Mouse (Mus musculus) E14TG2a.4 (cell line): ENCODE measurements around the gene Abcf1.

ENCODE experiments used
- H3K27me3 ChIP-seq: 2 replicates; pipeline ENCODE4 v1.6.1; 2014; ENCODE audit warnings: low read length, control low read depth; ENCODE audit not compliant: insufficient read depth
- H3K36me3 ChIP-seq: 2 replicates; pipeline ENCODE4 v1.6.1; 2014; ENCODE audit warnings: low read length, control low read depth; ENCODE audit not compliant: insufficient read depth
- H3K4me1 ChIP-seq: replicated peaks from 2 replicates; pipeline ENCODE4 v1.6.1; 2014; ENCODE audit warnings: low read depth, low read length, control low read depth
- H3K4me3 ChIP-seq: replicated peaks from 2 replicates; pipeline ENCODE4 v1.5.1; 2014; ENCODE audit warnings: mild to moderate bottlenecking, low read length
- H3K9me3 ChIP-seq: 2 replicates; pipeline ENCODE4 v1.6.1; 2014; ENCODE audit warnings: low read length, control low read depth
- CTCF ChIP-seq: conservative IDR thresholded peaks from 2 replicates; pipeline ENCODE4 v1.5.1; 2014; ENCODE audit warnings: low read length
- NANOG ChIP-seq: IDR thresholded peaks from 2 replicates; pipeline ENCODE4 v1.6.1; 2014; ENCODE audit warnings: borderline replicate concordance, low read length, mixed read lengths
- POU5F1 ChIP-seq: IDR thresholded peaks from 2 replicates; pipeline ENCODE4 v1.6.1; 2014; ENCODE audit warnings: low read length, borderline replicate concordance

Abcf1 gene

DNA sequence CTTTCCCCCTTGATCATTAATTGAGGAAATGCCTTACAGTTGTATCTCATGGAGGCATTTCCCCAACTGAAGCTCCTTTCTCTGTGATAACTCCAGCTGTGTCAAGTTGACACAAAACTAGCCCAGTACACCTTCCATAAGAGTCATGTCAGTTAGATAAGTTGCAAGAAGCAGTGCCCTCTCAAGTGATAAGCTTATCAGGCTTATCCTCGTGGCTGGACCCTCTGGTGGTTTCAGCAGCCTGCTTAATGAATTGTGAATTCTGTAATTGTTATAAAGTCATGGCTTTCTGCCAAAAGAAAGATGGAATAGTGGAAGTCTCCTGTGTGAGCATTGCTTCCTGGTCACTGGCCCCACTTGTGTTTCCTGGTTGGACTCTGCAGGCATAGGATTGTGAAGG lies 42.1 kb downstream of the Abcf1 start:
- H3K36me3 ChIP-seq, result peaks cover 96% of the 10 kb centered on the region
- H3K4me1 ChIP-seq, result peaks cover 18% of the 10 kb centered on the region
- H3K4me3 ChIP-seq, result no peak overlapping the region
- H3K27me3 ChIP-seq, result no peaks in the 10 kb centered on the region
- TF ChIP-seq POU5F1 (no peak), CTCF (no peak), NANOG (no peak)
- H3K9me3 ChIP-seq, result no peaks in the 10 kb centered on the region

DNA sequence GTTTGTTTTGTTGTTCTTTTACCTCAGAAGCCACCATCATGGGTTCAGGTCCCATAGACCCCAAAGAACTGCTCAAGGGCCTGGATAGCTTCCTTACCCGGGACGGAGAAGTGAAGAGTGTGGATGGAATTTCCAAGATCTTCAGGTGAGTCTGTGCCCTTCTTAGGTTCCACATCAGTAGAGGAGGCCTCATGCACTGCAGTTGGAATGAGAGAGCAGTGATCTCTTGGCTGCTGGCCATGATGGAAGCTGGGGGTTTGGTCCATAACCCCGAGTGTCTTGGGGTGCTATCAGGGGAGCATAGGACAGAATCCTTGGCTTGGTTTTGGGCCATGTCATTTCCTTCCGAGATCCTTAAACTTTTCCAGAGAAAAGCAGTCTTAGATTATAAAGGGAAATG lies 46.3 kb downstream of the Abcf1 start:
- TF ChIP-seq NANOG (no peak), POU5F1 (no peak), CTCF (no peak)
- peaks cover 90% of the 10 kb centered on the region for H3K36me3 ChIP-seq

DNA sequence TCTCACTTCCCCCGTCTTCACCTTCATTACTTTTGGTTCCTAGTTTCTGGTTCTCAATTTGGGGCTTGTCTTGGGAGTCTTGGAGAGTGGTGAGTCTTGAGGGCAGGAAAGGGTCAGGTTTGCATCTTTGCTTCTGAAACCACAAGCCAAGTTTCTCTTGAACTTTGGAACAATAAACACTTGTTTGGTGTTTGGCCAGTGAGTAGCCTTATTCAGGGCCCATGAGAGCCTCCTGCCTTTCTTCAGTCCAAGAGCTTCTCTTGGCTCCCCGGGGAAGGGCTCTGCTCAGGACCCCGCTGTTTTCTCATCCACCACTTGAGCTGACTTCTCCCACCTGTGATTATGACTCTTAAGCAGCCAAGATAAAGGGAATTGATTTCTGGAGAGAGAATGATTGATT lies 47.0 kb downstream of the Abcf1 start:
- H3K4me3 ChIP-seq, result no peak overlapping the region
- no peak for TF ChIP-seq NANOG
- no peak for TF ChIP-seq POU5F1
- no peak for TF ChIP-seq CTCF
- no peaks in the 10 kb centered on the region for H3K9me3 ChIP-seq
- peaks cover 87% of the 10 kb centered on the region for H3K36me3 ChIP-seq
- H3K4me1 ChIP-seq, result peaks cover 47% of the 10 kb centered on the region
- H3K27me3 ChIP-seq, result no peaks in the 10 kb centered on the region

More for the DNA sequence above, 46.3 kb downstream of the Abcf1 start:
- H3K4me1 ChIP-seq, result peaks cover 50% of the 10 kb centered on the region
- no peaks in the 10 kb centered on the region for H3K9me3 ChIP-seq
- H3K27me3 ChIP-seq, result no peaks in the 10 kb centered on the region
- H3K4me3 ChIP-seq, result no peak overlapping the region

DNA sequence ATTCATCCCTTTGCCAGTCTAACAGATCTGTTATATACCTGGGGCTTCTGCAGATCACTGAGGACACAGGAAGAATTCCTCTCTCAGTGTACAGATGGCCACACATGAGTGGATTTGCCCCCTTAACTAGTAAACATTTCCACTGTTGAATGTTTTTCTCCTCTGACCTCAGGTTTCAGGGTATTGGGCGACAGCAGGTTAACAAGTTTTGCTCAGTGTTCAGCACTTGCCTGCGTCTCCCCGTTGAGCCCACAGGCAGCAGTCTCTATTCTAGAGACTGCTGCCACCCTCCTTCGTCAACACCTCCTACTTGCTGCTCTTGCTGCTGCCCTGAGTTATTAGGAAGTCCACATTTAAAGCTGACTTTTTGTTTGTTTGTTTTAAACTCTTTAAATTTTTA lies 47.9 kb downstream of the Abcf1 start:
- Histone ChIP-seq H3K9me3 (no peaks in the 10 kb centered on the region), H3K27me3 (no peaks in the 10 kb centered on the region), H3K36me3 (peaks cover 85% of the 10 kb centered on the region), H3K4me1 (peaks cover 47% of the 10 kb centered on the region), H3K4me3 (no peak overlapping the region)
- TF ChIP-seq CTCF (no peak), NANOG (no peak), POU5F1 (no peak)

DNA sequence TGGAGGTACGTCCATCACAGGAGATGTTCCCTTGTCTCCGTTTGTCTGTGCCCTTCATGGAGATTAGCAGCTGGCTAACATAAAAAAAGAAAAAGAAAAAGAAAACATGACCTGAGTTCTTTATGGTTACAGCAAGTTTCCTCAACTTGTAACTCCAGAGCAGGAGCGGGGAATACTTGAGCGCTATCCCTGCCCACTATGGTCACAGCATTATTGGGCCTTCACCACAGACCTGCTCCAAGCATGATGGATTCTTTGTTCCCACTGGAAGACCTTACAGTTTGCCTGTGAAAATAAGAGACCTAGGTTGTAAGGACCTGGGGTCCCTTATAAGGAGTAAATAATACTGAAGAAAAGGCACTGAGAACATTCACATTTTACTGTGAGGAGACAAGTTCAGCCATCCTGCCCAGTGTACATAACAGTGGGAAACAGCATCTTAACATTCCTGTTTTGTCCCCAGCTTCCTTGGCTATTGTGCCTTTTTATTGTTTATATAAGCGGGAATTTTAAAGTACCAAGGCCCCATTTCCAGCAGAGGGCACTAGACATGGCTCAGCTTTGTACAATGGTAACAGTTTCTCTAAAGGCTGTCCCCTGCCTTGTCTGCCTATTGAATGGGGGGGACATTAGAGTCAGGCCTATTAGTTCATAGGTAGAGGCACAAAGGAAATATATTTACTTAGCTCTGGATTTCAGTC lies 48.5 kb downstream of the Abcf1 start:
- TF ChIP-seq POU5F1 (no peak), NANOG (no peak), CTCF (peak; percentile 70)
- H3K36me3 ChIP-seq, result peaks cover 78% of the 10 kb centered on the region
- no peak overlapping the region for H3K4me3 ChIP-seq
- no peaks in the 10 kb centered on the region for H3K9me3 ChIP-seq
- H3K27me3 ChIP-seq, result no peaks in the 10 kb centered on the region
- peaks cover 42% of the 10 kb centered on the region for H3K4me1 ChIP-seq

DNA sequence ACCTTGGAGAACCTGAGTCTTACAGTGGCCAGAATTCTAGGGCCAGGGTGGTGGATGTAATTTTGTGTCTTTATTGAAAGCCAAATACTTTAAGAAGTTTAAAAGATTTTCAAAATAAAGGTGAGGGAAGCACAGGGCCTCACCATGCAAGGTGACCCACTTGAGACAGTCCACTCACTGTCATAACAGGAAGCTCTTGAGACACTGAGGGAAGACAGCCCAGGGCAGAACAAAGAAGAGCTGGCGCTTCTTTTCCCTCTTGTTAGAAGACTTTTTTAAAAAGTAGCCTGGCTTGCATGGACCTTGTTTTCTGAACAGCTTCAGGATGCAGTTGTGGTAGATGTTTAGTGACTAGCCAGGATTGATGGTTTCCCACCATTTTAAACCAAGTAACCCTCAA lies 49.2 kb downstream of the Abcf1 start:
- Histone ChIP-seq H3K27me3 (no peaks in the 10 kb centered on the region), H3K4me1 (peaks cover 42% of the 10 kb centered on the region), H3K36me3 (peaks cover 72% of the 10 kb centered on the region), H3K9me3 (no peaks in the 10 kb centered on the region), H3K4me3 (peak overlapping the region; percentile 99)
- TF ChIP-seq NANOG (no peak), POU5F1 (no peak), CTCF (no peak)

DNA sequence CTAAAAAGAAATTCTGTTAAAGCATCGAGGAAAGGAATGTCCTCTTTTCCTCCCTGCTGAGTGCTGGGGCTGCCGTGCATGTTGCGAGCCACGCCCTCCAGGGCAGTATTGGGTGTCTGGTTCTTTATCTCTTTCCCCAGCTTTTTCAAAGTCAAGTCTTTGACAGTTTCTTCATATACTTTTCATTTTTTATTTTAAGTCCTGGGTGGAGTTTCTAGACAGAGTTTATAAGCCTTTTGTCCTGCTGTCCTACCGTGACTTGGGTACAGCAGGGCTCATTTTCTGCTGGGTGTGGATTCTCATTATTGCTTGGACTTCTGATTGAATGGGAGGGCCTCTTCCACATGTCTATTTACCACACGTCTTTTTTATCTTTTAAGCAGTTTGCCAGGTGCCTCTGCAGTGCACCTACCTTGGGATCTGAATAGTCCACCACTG lies 49.7 kb downstream of the Abcf1 start:
- peaks cover 44% of the 10 kb centered on the region for H3K4me1 ChIP-seq
- peaks cover 69% of the 10 kb centered on the region for H3K36me3 ChIP-seq
- H3K27me3 ChIP-seq, result no peaks in the 10 kb centered on the region
- H3K4me3 ChIP-seq, result peak overlapping the region; percentile 99
- TF ChIP-seq POU5F1 (no peak), CTCF (no peak), NANOG (no peak)
- no peaks in the 10 kb centered on the region for H3K9me3 ChIP-seq

DNA sequence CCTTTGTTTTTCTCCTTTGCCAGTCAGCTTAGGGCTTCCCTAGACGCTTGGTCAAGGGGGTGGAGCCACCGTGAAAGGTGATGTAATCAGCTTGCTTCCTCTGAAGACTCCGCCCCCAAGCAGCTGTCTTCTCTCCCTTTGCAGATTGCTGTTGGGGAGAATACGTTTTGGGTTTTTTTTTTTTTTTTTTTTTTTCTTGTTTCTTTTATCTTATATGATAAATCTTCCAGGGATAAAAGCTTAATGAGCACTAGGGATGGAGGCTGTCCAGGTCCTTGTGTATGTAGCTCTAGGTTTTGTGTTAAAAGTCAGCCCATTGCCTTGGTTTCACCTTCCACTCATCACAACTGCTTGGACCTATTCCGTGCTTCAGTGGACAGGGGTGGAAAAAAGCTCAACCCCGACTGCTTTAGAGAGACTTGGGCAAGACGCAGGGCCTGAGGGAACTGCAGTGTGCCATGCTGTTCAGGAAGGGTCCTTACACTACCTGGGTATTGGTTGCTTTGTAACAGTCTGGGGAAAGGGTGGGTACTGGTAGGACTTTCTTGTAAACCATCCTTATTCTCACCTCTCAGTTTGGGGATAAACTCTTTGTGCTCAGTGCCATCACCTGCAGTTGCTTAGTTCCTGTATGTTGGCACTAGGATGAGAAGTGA lies 50.4 kb downstream of the Abcf1 start:
- H3K36me3 ChIP-seq, result peaks cover 69% of the 10 kb centered on the region
- H3K4me3 ChIP-seq, result peak overlapping the region; percentile 99
- TF ChIP-seq CTCF (no peak), NANOG (no peak), POU5F1 (no peak)
- peaks cover 50% of the 10 kb centered on the region for H3K4me1 ChIP-seq
- no peaks in the 10 kb centered on the region for H3K9me3 ChIP-seq
- no peaks in the 10 kb centered on the region for H3K27me3 ChIP-seq

DNA sequence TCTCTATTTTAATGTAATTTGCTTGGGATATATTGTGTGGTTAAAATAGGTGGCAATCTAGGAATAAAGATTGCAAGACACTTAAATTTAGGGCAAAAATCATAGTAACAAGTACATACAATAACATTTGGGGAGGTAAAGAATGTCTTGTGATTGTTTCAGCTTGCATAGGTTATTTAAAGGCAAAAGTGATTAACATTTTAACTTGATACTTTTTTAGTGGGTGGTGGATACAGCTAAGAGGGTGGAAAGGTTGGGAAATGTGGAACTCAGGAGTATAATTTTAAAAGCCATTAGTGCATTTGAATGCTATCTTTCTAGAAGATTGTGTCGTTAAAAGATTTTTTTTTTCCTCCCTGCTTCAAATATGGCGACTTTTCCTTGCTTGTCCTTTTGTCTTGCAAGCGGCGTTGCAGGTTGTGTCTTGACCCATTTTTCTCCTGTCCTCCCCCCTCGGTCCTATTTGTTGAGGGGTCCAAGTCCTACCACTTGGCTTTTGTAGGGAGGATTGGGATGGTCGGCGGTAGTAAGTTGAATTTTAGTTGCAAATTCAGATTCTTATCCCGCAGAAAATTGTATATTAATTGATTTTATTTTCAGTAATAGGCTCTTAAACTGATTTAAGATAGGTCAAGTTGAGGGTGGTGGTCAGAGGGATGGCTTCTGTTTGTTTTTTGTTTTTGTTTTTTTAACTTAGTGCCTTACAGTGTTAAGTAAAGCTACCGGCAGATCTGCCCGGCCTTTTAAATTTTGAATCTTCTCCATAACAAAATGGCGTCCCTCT lies 51.1 kb downstream of the Abcf1 start:
- TF ChIP-seq CTCF, result no peak
- TF ChIP-seq POU5F1, result no peak
- no peak for TF ChIP-seq NANOG
- peaks cover 50% of the 10 kb centered on the region for H3K4me1 ChIP-seq
- H3K9me3 ChIP-seq, result no peaks in the 10 kb centered on the region
- peaks cover 69% of the 10 kb centered on the region for H3K36me3 ChIP-seq
- H3K27me3 ChIP-seq, result no peaks in the 10 kb centered on the region
- peak overlapping the region; percentile 99 for H3K4me3 ChIP-seq
